Mouse (Mus musculus): ENCODE measurements around the gene Zyg11a. TPM values are rescaled to one million over a fixed set of nuclear protein-coding genes. Genes with fewer than 3 reads are reported as not detected.

The Zyg11a gene
- 0.05 TPM in 1 of 2 replicates, not detected in the other for polyA plus RNA-seq (2016; fragmentation: Nextera tagmentation; extraction: Ambion mirVana)

- H3K4me1 ChIP-seq = peaks cover 17% of the 10 kb centered on the region
- H3K4me3 ChIP-seq = peak within 1 kb of the TSS; percentile 57
- no peaks in the 10 kb centered on the region for H3K36me3 ChIP-seq
- WGBS = 2% methylated on average over 89 of the region's 107 CpGs
- peaks cover 68% of the 10 kb centered on the region for H3K27me3 ChIP-seq (ENCODE audit: low read depth, poor library complexity, severe bottlenecking)
- H3K9me3 ChIP-seq (replicated peaks) = no peaks in the 10 kb centered on the region
- DNase-seq (ENCODE audit: low spot score) = peak; percentile 47
- H3K27ac ChIP-seq (replicated peaks) = peak within 1 kb of the TSS; percentile 46; the same call in 1 of the 2 replicates
These were observed at the start of gene Zyg11a for GRCm38 (mm10) chr4:108217332-108218179. TSS of gene Zyg11a (minus strand) at chr4:108218048.

- DNase-seq (ENCODE audit: low spot score) = no peak
- no peak overlapping the region for H3K27ac ChIP-seq (replicated peaks)
- no peaks in the 10 kb centered on the region for H3K27me3 ChIP-seq (ENCODE audit: low read depth, poor library complexity, severe bottlenecking)
- WGBS = 97% methylated on average over 7 of the region's 7 CpGs
- peaks cover 62% of the 10 kb centered on the region for H3K36me3 ChIP-seq
- no peak overlapping the region for H3K4me3 ChIP-seq
- no peaks in the 10 kb centered on the region for H3K9me3 ChIP-seq (replicated peaks)
- H3K4me1 ChIP-seq = no peaks in the 10 kb centered on the region
These were observed 47.9 kb upstream of the Zyg11a start for GRCm38 (mm10) chr4:108265774-108266173.

- Histone ChIP-seq H3K36me3 (peaks cover 95% of the 10 kb centered on the region), H3K4me1 (no peaks in the 10 kb centered on the region), H3K27ac (replicated peaks) (no peak overlapping the region), H3K4me3 (no peak overlapping the region), H3K9me3 (replicated peaks) (no peaks in the 10 kb centered on the region), H3K27me3 (ENCODE audit: low read depth, poor library complexity, severe bottlenecking) (no peaks in the 10 kb centered on the region)
- no peak for DNase-seq (ENCODE audit: low spot score)
- WGBS = 91% methylated on average over 6 of the region's 6 CpGs
These were observed 35.5 kb upstream of the Zyg11a start for GRCm38 (mm10) chr4:108253317-108253716.

GRCm38 (mm10) chr4:108250501-108250900, 32.7 kb upstream of the Zyg11a start:
- H3K27me3 ChIP-seq (ENCODE audit: low read depth, poor library complexity, severe bottlenecking) = no peaks in the 10 kb centered on the region
- no peak overlapping the region for H3K27ac ChIP-seq (replicated peaks)
- no peak for DNase-seq (ENCODE audit: low spot score)
- H3K4me3 ChIP-seq = no peak overlapping the region
- no peaks in the 10 kb centered on the region for H3K9me3 ChIP-seq (replicated peaks)
- peaks cover 78% of the 10 kb centered on the region for H3K36me3 ChIP-seq
- WGBS = 97% methylated on average over 9 of the region's 9 CpGs
- no peaks in the 10 kb centered on the region for H3K4me1 ChIP-seq

GRCm38 (mm10) chr4:108249314-108249713, 31.5 kb upstream of the Zyg11a start:
- no peak for DNase-seq (ENCODE audit: low spot score)
- H3K4me3 ChIP-seq = no peak overlapping the region
- H3K36me3 ChIP-seq = peaks cover 78% of the 10 kb centered on the region
- WGBS = 95% methylated on average over 3 of the region's 3 CpGs
- H3K27ac ChIP-seq (replicated peaks) = no peak overlapping the region
- H3K4me1 ChIP-seq = no peaks in the 10 kb centered on the region
- H3K27me3 ChIP-seq (ENCODE audit: low read depth, poor library complexity, severe bottlenecking) = no peaks in the 10 kb centered on the region
- no peaks in the 10 kb centered on the region for H3K9me3 ChIP-seq (replicated peaks)

- no peak overlapping the region for H3K4me3 ChIP-seq
- no peak overlapping the region for H3K27ac ChIP-seq (replicated peaks)
- H3K9me3 ChIP-seq (replicated peaks) = no peaks in the 10 kb centered on the region
- H3K36me3 ChIP-seq = peaks cover 73% of the 10 kb centered on the region
- no peaks in the 10 kb centered on the region for H3K4me1 ChIP-seq
- 91% methylated on average over 3 of the region's 3 CpGs for WGBS
- no peaks in the 10 kb centered on the region for H3K27me3 ChIP-seq (ENCODE audit: low read depth, poor library complexity, severe bottlenecking)
- no peak for DNase-seq (ENCODE audit: low spot score)
These were observed 15.8 kb upstream of the Zyg11a start for GRCm38 (mm10) chr4:108233654-108234053.

- H3K36me3 ChIP-seq = no peaks in the 10 kb centered on the region
- no peak for DNase-seq (ENCODE audit: low spot score)
- WGBS = 46% methylated on average over 3 of the region's 3 CpGs
- no peak overlapping the region for H3K4me3 ChIP-seq
- peaks cover 11% of the 10 kb centered on the region for H3K4me1 ChIP-seq
- H3K27ac ChIP-seq (replicated peaks) = no peak overlapping the region
- H3K9me3 ChIP-seq (replicated peaks) = no peaks in the 10 kb centered on the region
- peaks cover 11% of the 10 kb centered on the region for H3K27me3 ChIP-seq (ENCODE audit: low read depth, poor library complexity, severe bottlenecking)
These were observed 7.6 kb upstream of the Zyg11a start for GRCm38 (mm10) chr4:108225341-108225872.

- H3K4me3 ChIP-seq = no peak overlapping the region
- H3K9me3 ChIP-seq (replicated peaks) = no peaks in the 10 kb centered on the region
- H3K27ac ChIP-seq (replicated peaks) = no peak overlapping the region
- H3K4me1 ChIP-seq = peaks cover 23% of the 10 kb centered on the region
- no peak for DNase-seq (ENCODE audit: low spot score)
- WGBS = 92% methylated on average over 5 of the region's 5 CpGs
- H3K36me3 ChIP-seq = no peaks in the 10 kb centered on the region
- peaks cover 40% of the 10 kb centered on the region for H3K27me3 ChIP-seq (ENCODE audit: low read depth, poor library complexity, severe bottlenecking)
These were observed 4.7 kb upstream of the Zyg11a start for GRCm38 (mm10) chr4:108222507-108222906.

- no peak overlapping the region for H3K27ac ChIP-seq (replicated peaks)
- H3K4me3 ChIP-seq = no peak overlapping the region
- no peaks in the 10 kb centered on the region for H3K9me3 ChIP-seq (replicated peaks)
- peaks cover 68% of the 10 kb centered on the region for H3K27me3 ChIP-seq (ENCODE audit: low read depth, poor library complexity, severe bottlenecking)
- WGBS = 9% methylated on average over 9 of the region's 9 CpGs
- no peaks in the 10 kb centered on the region for H3K36me3 ChIP-seq
- peaks cover 17% of the 10 kb centered on the region for H3K4me1 ChIP-seq
- peak; percentile 19 for DNase-seq (ENCODE audit: low spot score)
These were observed 1.2 kb upstream of the Zyg11a start for GRCm38 (mm10) chr4:108219019-108219418.

GRCm38 (mm10) chr4:108213023-108213422, 4.8 kb downstream of the Zyg11a start:
- Histone ChIP-seq H3K9me3 (replicated peaks) (no peaks in the 10 kb centered on the region), H3K27ac (replicated peaks) (no peak overlapping the region), H3K4me3 (no peak overlapping the region), H3K36me3 (no peaks in the 10 kb centered on the region), H3K27me3 (ENCODE audit: low read depth, poor library complexity, severe bottlenecking) (peaks cover 33% of the 10 kb centered on the region), H3K4me1 (peaks cover 10% of the 10 kb centered on the region)
- no peak for DNase-seq (ENCODE audit: low spot score)
- WGBS = 83% methylated on average over 2 of the region's 2 CpGs

GRCm38 (mm10) chr4:108204629-108205028, 13.2 kb downstream of the Zyg11a start:
- no peak overlapping the region for H3K4me3 ChIP-seq
- H3K27me3 ChIP-seq (ENCODE audit: low read depth, poor library complexity, severe bottlenecking) = no peaks in the 10 kb centered on the region
- H3K27ac ChIP-seq (replicated peaks) = no peak overlapping the region
- H3K4me1 ChIP-seq = no peaks in the 10 kb centered on the region
- 91% methylated on average over 6 of the region's 6 CpGs for WGBS
- no peak for DNase-seq (ENCODE audit: low spot score)
- no peaks in the 10 kb centered on the region for H3K9me3 ChIP-seq (replicated peaks)
- H3K36me3 ChIP-seq = no peaks in the 10 kb centered on the region

GRCm38 (mm10) chr4:108199236-108199635, 18.6 kb downstream of the Zyg11a start:
- Histone ChIP-seq H3K27ac (replicated peaks) (no peak overlapping the region), H3K9me3 (replicated peaks) (no peaks in the 10 kb centered on the region), H3K4me1 (peaks cover 4% of the 10 kb centered on the region; the same call in 1 of the 2 replicates), H3K36me3 (no peaks in the 10 kb centered on the region), H3K4me3 (no peak overlapping the region), H3K27me3 (ENCODE audit: low read depth, poor library complexity, severe bottlenecking) (no peaks in the 10 kb centered on the region)
- DNase-seq (ENCODE audit: low spot score) = no peak
- 83% methylated on average over 2 of the region's 2 CpGs for WGBS

- no peaks in the 10 kb centered on the region for H3K36me3 ChIP-seq
- peaks cover 4% of the 10 kb centered on the region; the same call in 1 of the 2 replicates for H3K4me1 ChIP-seq
- H3K9me3 ChIP-seq (replicated peaks) = no peaks in the 10 kb centered on the region
- DNase-seq (ENCODE audit: low spot score) = no peak
- no peaks in the 10 kb centered on the region for H3K27me3 ChIP-seq (ENCODE audit: low read depth, poor library complexity, severe bottlenecking)
- H3K4me3 ChIP-seq = no peak overlapping the region
- H3K27ac ChIP-seq (replicated peaks) = peak overlapping the region; percentile 23; the same call in 1 of the 2 replicates
- 57% methylated on average over 6 of the region's 6 CpGs for WGBS
These were observed 21.5 kb downstream of the Zyg11a start for GRCm38 (mm10) chr4:108196277-108196855.
